Mouse (Mus musculus): Measurements from ENCODE around the gene Lrrc43. TPM values are rescaled to one million over a fixed set of nuclear protein-coding genes. Genes with fewer than 3 reads are reported as not detected.
A peak's percentile ranks its signal among the peaks of the same experiment; 100 is the strongest.

Gene Lrrc43
- polyA plus RNA-seq (2012; rRNA removed): not detected in 2 replicates

GRCm38 (mm10) chr5:123489112-123489785 is at the start of gene Lrrc43, which contains the start of gene Il31:
Gene Lrrc43 (plus strand): TSS chr5:123489305.
Gene Il31 (minus strand): TSS chr5:123489489.
- no peak within 1 kb of the TSS for H3K4me3 ChIP-seq (ENCODE audit: insufficient read depth, low read depth, low read length)
- no peak within 1 kb of the TSS for H3K27ac ChIP-seq (ENCODE audit: insufficient read depth, low read depth, low read length)
- DNase-seq: no peak
- H3K27me3 ChIP-seq (replicated peaks; ENCODE audit: control insufficient read depth, insufficient read depth, low read length): no peaks in the 10 kb centered on the region
- 7% methylated on average over 25 of the region's 25 CpGs for WGBS
- TF ChIP-seq CTCF (conservative IDR thresholded peaks at IDR 0.05; ENCODE audit: insufficient read depth, insufficient read length, low read depth, low read length) (no peak), POLR2A (IDR thresholded peaks at IDR 0.05; ENCODE audit: low read depth, low read length) (no peak)
- H3K36me3 ChIP-seq (ENCODE audit: control insufficient read depth, insufficient read depth, low read length): no peaks in the 10 kb centered on the region
- no peaks in the 10 kb centered on the region for H3K4me1 ChIP-seq (ENCODE audit: control insufficient read depth, insufficient read depth, low read length)

- Histone ChIP-seq H3K27me3 (replicated peaks; ENCODE audit: control insufficient read depth, insufficient read depth, low read length) (no peaks in the 10 kb centered on the region), H3K36me3 (ENCODE audit: control insufficient read depth, insufficient read depth, low read length) (no peaks in the 10 kb centered on the region; the same call in 1 of the 2 replicates), H3K4me3 (ENCODE audit: insufficient read depth, low read depth, low read length) (no peak overlapping the region), H3K4me1 (ENCODE audit: control insufficient read depth, insufficient read depth, low read length) (peaks cover 11% of the 10 kb centered on the region), H3K27ac (ENCODE audit: insufficient read depth, low read depth, low read length) (no peak overlapping the region)
- no peak for DNase-seq
- 92% methylated on average over 1 of the region's 1 CpGs for WGBS
- TF ChIP-seq CTCF (conservative IDR thresholded peaks at IDR 0.05; ENCODE audit: insufficient read depth, insufficient read length, low read depth, low read length): no peak
- TF ChIP-seq POLR2A (IDR thresholded peaks at IDR 0.05; ENCODE audit: low read depth, low read length): no peak
Observed at GRCm38 (mm10) chr5:123439312-123439711, 49.8 kb upstream of the Lrrc43 start.

GRCm38 (mm10) chr5:123439941-123440340 is 49.2 kb upstream of the Lrrc43 start:
- Histone ChIP-seq H3K36me3 (ENCODE audit: control insufficient read depth, insufficient read depth, low read length) (no peaks in the 10 kb centered on the region; the same call in 1 of the 2 replicates), H3K27me3 (replicated peaks; ENCODE audit: control insufficient read depth, insufficient read depth, low read length) (no peaks in the 10 kb centered on the region), H3K4me3 (ENCODE audit: insufficient read depth, low read depth, low read length) (no peak overlapping the region), H3K27ac (ENCODE audit: insufficient read depth, low read depth, low read length) (no peak overlapping the region), H3K4me1 (ENCODE audit: control insufficient read depth, insufficient read depth, low read length) (peaks cover 11% of the 10 kb centered on the region)
- WGBS: 87% methylated on average over 4 of the region's 4 CpGs
- TF ChIP-seq POLR2A (IDR thresholded peaks at IDR 0.05; ENCODE audit: low read depth, low read length) (no peak), CTCF (conservative IDR thresholded peaks at IDR 0.05; ENCODE audit: insufficient read depth, insufficient read length, low read depth, low read length) (peak; percentile 40; the same call in 1 of the 2 replicates)
- DNase-seq: peak; percentile 24

GRCm38 (mm10) chr5:123440664-123441063 is 48.4 kb upstream of the Lrrc43 start:
- TF ChIP-seq CTCF (conservative IDR thresholded peaks at IDR 0.05; ENCODE audit: insufficient read depth, insufficient read length, low read depth, low read length) (no peak), POLR2A (IDR thresholded peaks at IDR 0.05; ENCODE audit: low read depth, low read length) (no peak)
- Histone ChIP-seq H3K27ac (ENCODE audit: insufficient read depth, low read depth, low read length) (no peak overlapping the region), H3K36me3 (ENCODE audit: control insufficient read depth, insufficient read depth, low read length) (no peaks in the 10 kb centered on the region; the same call in 1 of the 2 replicates), H3K4me3 (ENCODE audit: insufficient read depth, low read depth, low read length) (no peak overlapping the region), H3K27me3 (replicated peaks; ENCODE audit: control insufficient read depth, insufficient read depth, low read length) (no peaks in the 10 kb centered on the region), H3K4me1 (ENCODE audit: control insufficient read depth, insufficient read depth, low read length) (peaks cover 10% of the 10 kb centered on the region)
- DNase-seq: no peak
- WGBS: 61% methylated on average over 4 of the region's 4 CpGs

GRCm38 (mm10) chr5:123442283-123442682 is 46.8 kb upstream of the Lrrc43 start:
- WGBS: 94% methylated on average over 3 of the region's 3 CpGs
- H3K27ac ChIP-seq (ENCODE audit: insufficient read depth, low read depth, low read length): no peak overlapping the region
- DNase-seq: no peak
- no peaks in the 10 kb centered on the region for H3K4me1 ChIP-seq (ENCODE audit: control insufficient read depth, insufficient read depth, low read length)
- no peak for TF ChIP-seq POLR2A (IDR thresholded peaks at IDR 0.05; ENCODE audit: low read depth, low read length)
- TF ChIP-seq CTCF (conservative IDR thresholded peaks at IDR 0.05; ENCODE audit: insufficient read depth, insufficient read length, low read depth, low read length): no peak
- H3K27me3 ChIP-seq (replicated peaks; ENCODE audit: control insufficient read depth, insufficient read depth, low read length): no peaks in the 10 kb centered on the region
- no peaks in the 10 kb centered on the region; the same call in 1 of the 2 replicates for H3K36me3 ChIP-seq (ENCODE audit: control insufficient read depth, insufficient read depth, low read length)
- H3K4me3 ChIP-seq (ENCODE audit: insufficient read depth, low read depth, low read length): no peak overlapping the region

- DNase-seq: peak; percentile 71
- H3K27me3 ChIP-seq (replicated peaks; ENCODE audit: control insufficient read depth, insufficient read depth, low read length): no peaks in the 10 kb centered on the region
- H3K36me3 ChIP-seq (ENCODE audit: control insufficient read depth, insufficient read depth, low read length): no peaks in the 10 kb centered on the region; the same call in 1 of the 2 replicates
- H3K4me1 ChIP-seq (ENCODE audit: control insufficient read depth, insufficient read depth, low read length): no peaks in the 10 kb centered on the region
- 45% methylated on average over 4 of the region's 4 CpGs for WGBS
- no peak overlapping the region for H3K27ac ChIP-seq (ENCODE audit: insufficient read depth, low read depth, low read length)
- H3K4me3 ChIP-seq (ENCODE audit: insufficient read depth, low read depth, low read length): no peak overlapping the region
- TF ChIP-seq POLR2A (IDR thresholded peaks at IDR 0.05; ENCODE audit: low read depth, low read length) (no peak), CTCF (conservative IDR thresholded peaks at IDR 0.05; ENCODE audit: insufficient read depth, insufficient read length, low read depth, low read length) (peak; percentile 93)
Observed at GRCm38 (mm10) chr5:123444069-123444468, 45.0 kb upstream of the Lrrc43 start.

GRCm38 (mm10) chr5:123444849-123445334 is 44.2 kb upstream of the Lrrc43 start:
- TF ChIP-seq POLR2A (IDR thresholded peaks at IDR 0.05; ENCODE audit: low read depth, low read length) (no peak), CTCF (conservative IDR thresholded peaks at IDR 0.05; ENCODE audit: insufficient read depth, insufficient read length, low read depth, low read length) (no peak)
- H3K27me3 ChIP-seq (replicated peaks; ENCODE audit: control insufficient read depth, insufficient read depth, low read length): no peaks in the 10 kb centered on the region
- 90% methylated on average over 5 of the region's 5 CpGs for WGBS
- H3K4me1 ChIP-seq (ENCODE audit: control insufficient read depth, insufficient read depth, low read length): no peaks in the 10 kb centered on the region
- H3K27ac ChIP-seq (ENCODE audit: insufficient read depth, low read depth, low read length): no peak overlapping the region
- no peaks in the 10 kb centered on the region; the same call in 1 of the 2 replicates for H3K36me3 ChIP-seq (ENCODE audit: control insufficient read depth, insufficient read depth, low read length)
- H3K4me3 ChIP-seq (ENCODE audit: insufficient read depth, low read depth, low read length): no peak overlapping the region
- no peak for DNase-seq

Measured in kidney, adult 2 months (tissue).